Mouse (Mus musculus): ENCODE measurements around the gene Mphosph9.

DNA sequence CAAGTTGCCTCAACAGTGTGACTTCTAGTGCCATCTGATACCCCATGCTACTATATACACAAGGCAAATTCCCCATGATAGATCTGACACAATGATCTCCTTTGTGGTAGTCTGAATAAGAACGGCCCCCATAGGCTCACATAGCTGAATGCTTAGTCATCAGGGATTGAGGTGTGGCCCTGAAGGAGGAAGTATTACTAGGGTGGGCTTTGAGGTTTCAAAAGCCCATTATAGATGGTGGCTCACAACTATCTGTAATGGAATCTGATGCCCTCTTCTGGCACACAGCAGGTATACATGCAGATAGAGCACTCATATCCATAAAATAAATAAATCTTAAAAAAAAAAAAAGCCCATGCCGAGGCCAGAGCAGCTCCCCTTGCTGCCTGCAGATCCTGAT lies 68.6 kb downstream of the Mphosph9 start:
- no peak for TF ChIP-seq TAL1 (IDR thresholded peaks at IDR 0.05; ENCODE audit: low read length)
- TF ChIP-seq GATA1 (IDR thresholded peaks at IDR 0.05; ENCODE audit: low read length), result no peak
